Mouse (Mus musculus) ES-E14 (cell line): Measurements from ENCODE around the gene Palmd.

Experiments used
- HCFC1 ChIP-seq: IDR thresholded peaks from 2 replicates; pipeline ENCODE4 v1.6.1; 2012; ENCODE audit warnings: low read length, inconsistent platforms, borderline replicate concordance; ENCODE audit not compliant: insufficient read depth
- MAFK ChIP-seq: IDR thresholded peaks from 2 replicates; pipeline ENCODE4 v1.6.1; 2014; ENCODE audit warnings: mild to moderate bottlenecking, low read depth, low read length, inconsistent platforms; ENCODE audit not compliant: insufficient read depth
- ZC3H11A ChIP-seq: IDR thresholded peaks from 2 replicates; pipeline ENCODE4 v1.6.1; 2012; ENCODE audit warnings: low read depth, mild to moderate bottlenecking, inconsistent platforms, low read length, borderline replicate concordance

DNA sequence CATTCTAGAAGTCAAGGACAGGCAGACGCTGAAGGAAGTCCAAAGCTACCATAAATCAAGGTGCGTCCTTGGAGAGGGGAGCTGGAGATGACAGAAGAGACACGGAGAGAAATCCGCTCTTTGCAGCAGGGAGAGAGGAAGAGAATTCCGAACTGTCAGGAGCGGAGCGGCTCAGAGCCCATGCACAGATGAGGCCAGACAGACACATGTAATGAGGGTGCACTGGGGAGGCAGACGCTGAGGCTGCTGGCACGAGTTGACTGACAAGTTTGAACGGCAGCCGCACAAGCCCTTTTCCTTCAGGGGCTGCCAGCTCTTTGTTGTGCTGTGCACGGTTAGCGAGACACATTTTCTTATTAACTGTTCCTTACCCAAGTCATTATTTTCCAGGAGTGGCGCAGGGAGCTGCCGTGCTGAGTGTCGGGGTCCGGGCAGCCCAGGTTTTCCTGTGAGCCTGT is at the start of gene Palmd:
- TF ChIP-seq HCFC1 (no peak), ZC3H11A (no peak), MAFK (no peak)
